Mouse (Mus musculus) thymus, postnatal 25 days (tissue): ENCODE measurements at regions not wholly inside any gene's neighbourhood (a gene's known extent, or its start where the extent isn't known, plus 50 kb on each side); places are given as distances from the start of the nearest gene placed in this dataset.

Experiments used
- DNase-seq: peaks from one replicate; pipeline ENCODE4 v3.0.0; 2022

GRCm38 (mm10) chr12:32273474-32273873 lies 65.0 kb upstream of the Pik3cg start:
- DNase-seq: no peak

DNA sequence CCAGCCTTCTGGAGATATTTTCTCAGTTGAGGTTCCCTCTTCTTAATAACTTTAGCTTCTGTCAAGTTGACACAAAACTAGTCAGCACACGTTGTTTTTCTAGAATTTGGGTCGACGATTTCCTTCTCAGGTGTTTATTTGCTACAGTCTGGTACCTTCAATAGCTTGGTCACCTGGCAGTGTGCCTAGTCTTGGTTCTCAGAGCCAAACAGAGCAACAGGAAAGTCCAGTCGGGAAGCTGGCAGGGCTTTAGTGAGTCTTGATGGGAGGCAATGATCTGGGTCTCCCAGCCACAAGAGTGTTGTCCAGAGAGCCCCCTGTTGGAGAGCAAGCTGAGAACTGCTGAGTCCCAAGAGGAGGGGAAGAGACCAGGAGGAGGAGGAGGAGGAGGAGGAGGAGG lies 71.4 kb upstream of the Pik3cg start:
- DNase-seq: no peak

DNA sequence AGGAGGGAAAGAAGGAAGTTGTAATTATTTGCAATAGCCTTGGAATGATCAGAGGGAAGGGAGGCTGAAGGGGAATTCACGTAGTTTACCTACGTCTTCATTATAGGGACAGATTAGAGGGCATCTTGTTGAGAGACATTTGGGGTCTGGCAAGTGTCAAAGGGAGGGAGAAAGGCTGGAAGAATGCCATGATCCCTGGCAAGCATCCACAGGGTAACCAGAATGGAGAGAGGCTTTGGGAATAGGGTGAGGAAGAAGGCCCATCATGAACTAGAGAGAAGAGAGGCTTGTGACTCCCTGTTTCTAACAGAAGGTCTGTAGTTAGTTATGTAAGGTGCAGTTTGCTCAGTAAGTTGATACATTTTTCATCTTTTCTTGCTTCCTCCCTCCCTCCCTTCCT lies 71.8 kb upstream of the Pik3cg start:
- DNase-seq: no peak

GRCm38 (mm10) chr12:32282371-32283163 lies 74.1 kb upstream of the Pik3cg start:
- DNase-seq: no peak

DNA sequence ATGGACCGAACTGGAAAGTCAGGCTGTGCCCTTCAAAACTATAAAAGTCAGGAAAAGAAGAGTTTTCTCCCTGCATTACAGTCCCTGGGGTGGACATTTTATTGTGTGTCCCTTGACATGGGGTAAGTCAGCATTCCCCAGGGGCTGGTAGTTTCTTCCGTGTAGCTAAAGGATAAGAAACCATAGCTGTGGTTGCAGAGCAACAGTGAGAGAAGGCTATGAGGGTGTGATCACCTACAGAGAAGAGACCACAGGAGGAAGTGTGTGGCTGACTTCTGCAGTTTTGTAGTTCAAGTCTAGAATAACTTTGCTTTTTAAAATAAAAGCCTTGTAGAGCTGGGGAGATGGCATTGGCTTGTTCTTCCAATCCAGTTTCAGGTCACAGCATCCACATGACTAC lies 76.6 kb upstream of the Pik3cg start:
- DNase-seq: no peak

DNA sequence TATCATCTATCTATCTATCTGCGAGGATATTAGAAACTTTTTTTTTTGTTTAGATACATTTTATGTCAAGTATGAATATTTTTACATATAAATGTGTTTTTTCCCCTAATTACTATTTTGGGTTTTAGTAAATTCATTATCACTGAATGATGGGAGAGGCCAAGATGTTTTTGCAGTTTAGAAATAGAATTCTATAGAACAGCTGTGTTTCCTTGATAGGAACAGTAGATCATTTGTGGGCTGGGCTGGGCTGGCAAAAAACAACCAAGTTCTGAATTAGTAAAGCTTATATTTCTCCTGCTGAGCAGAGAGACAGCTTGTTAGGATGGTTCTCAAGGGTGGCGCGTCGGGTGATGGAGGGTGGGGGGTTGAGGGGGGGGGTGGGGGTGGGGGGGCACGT lies 78.2 kb upstream of the Pik3cg start:
- DNase-seq: no peak

DNA sequence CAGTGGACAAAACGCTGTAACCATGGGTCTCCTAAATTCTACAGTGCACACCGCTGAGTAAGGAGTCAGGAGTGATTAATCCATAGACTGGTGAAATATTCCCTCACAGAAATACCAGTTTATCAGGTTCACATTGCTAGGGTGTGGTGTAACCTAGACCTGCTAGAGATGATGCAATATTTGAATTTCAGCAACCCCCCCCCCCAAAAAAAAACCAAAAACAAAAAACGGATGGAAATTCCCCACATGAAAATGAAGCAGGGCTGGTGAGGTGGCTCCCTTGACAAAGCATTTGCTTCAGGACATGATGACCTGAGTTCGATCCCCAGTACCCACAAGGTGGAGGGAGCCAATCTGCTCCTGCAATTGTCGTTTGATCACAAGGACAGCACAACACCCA lies 82.7 kb upstream of the Pik3cg start:
- DNase-seq: no peak

DNA sequence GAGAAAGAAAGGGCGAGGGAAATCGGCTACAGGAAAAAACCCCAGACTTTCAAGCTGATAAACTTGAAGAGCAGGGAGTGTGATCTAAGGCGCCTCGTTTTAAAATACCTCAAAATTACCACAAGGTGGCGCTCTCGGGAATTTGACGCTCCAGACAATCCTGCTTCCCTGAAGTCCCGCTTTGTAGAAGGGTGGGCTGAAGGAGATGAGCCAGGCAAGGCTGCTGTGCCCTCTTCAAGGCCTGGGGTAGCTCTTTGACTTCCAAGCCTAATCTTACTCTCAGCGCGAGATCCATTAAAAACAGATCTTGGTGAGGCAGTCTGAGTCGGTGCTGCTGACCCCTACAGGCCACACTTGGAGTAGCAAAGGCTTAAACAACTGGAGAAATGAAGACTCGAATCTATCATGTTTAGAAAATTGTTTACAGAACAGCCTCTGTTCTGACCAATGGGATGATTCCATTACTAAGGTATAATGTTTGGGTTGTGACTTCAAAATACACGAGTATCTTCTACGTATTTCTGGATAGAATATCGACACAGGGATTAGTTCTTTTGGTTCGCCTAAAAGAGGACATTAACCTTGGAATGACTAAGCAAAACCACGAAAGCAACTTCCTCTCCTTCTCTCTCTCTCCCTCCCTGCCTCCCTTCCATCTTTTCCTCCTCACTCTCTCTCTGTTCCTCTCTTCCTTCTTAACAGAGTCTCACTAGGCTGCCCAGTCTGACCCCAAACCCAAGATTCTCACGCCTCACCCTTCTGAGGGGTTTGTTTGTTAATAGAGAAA lies 83.7 kb upstream of the Pik3cg start:
- peak; percentile 72 for DNase-seq

DNA sequence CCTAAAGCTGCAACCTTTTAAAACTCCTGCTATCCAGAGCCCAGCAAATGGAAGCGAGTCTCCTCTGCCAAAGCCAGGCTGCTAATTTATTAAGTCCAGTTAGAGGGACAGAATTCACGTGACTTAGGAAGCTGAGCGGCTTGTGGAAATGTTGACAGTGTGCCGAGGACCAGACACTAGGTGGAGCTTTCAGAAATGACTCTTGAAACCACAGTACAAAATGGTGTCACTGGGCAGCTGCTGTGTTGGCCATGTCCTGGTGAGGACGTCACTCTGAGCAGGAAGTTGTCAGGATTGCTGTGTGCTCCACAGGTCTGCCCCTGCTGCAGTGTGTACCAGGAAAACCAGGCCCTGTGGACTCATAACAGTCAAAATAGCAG lies 84.3 kb upstream of the Pik3cg start:
- DNase-seq: peak; percentile 19

GRCm38 (mm10) chr12:32297431-32297830 lies 81.1 kb upstream of the Ccdc71l start:
- DNase-seq: no peak

DNA sequence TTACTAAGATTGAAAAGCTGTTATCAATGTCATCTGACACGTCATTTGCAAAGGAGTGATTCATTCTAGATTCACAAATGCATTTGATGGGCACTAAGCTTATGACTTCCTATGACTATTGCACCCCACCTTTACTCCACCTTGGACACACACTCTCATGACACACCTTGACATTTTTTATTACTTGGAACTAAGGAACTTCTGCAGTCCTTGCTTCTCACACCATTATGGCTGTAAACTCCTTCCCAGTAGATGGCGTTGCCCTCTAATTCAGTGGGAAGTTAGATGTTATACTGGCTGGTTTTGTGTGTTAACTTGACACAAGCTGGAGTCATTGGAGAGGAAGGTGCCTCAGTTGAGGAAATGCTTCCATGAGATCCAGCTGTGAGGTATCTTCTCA lies 78.8 kb upstream of the Ccdc71l start:
- no peak for DNase-seq

DNA sequence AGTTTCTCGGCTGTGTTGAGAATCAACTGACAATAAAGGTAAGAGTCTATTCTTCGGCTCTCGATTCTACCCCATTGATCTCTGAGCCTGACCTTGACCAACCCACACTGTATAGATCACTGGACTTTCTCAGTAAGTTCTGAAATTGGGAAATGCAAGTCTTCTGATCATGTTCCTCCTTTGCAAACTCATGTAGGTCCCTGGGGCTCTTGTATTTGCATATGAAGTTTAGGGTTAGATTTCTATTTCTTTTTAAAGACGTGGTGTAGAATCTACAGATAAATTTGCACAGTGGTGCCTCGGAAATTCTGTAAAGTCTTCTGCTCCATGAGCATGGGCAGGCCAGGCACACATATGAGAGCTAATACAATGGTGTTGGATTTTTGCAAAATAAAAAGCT lies 72.8 kb upstream of the Ccdc71l start:
- DNase-seq: no peak

DNA sequence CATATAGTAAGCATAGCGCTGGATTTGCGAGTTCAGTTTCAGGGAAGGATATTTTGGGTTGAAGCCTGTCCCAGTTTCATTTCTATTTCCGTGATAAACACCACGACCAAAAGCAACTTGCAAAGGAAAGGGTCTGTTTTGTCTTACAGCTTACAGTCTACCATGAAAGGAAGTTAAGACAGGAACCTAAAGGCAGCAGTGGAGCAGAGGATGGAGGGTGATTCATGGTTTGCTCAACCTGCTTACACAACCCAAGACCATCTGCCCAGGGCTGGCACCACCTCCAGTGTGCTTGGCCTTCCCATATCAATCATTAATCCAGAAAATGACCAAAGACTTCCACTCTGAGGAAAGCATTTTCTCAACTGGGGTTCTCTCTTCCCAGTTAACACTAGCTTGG lies 72.2 kb upstream of the Ccdc71l start:
- no peak for DNase-seq

- DNase-seq: no peak
Measured at GRCm38 (mm10) chr12:32307280-32308006, 71.1 kb upstream of the Ccdc71l start.

DNA sequence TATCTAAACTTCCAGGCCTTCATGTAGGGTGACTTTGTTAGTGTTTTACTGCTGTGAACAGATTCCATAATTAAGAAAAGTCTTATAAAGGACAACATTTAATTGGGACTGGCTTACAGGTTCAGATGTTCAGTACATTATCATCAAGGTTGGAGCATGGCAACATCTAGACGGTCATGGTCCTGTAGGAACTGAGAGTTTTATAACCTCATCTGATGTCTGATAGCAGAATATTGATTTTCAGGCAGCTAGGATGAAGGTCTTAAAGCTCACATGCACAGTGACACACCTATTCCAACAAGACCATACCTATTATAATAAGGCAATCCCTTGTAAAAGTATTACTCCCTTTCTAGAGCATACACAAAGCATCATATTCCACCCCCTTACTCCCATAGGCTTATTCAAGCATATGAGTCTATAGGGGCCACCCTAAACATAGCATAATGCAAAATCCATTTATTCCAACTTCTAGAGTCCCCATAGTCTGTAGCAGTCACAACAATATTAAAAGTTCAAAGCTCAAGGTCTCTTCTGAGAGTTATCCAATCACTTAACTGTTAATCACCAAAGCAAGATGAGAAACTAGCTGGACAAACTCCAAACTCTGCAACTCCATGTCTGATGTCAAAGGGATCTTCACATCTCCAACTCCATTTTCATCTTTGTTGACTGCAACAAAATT lies 63.3 kb upstream of the Ccdc71l start:
- no peak for DNase-seq
